Mouse (Mus musculus) liver, embryonic 15.5 days (tissue): ENCODE measurements at regions not wholly inside any gene's neighbourhood (a gene's known extent, or its start where the extent isn't known, plus 50 kb on each side); places are given as distances from the start of the nearest gene placed in this dataset.

Experiments
- ATAC-seq: fragments of 200-750 bp; cut with Nextera tagmentation; 2 replicates; pipeline ENCODE4 v1.8.0; 2017; ENCODE audit warnings: moderate number of reproducible peaks, mild to moderate bottlenecking, moderate library complexity; ENCODE audit not compliant: insufficient read depth
- H3K27ac ChIP-seq: fragments of 300-500 bp; sonication (generic); replicated peaks from 2 replicates; pipeline ENCODE4 v1.5.1; 2015; ENCODE audit warnings: mild to moderate bottlenecking, inconsistent platforms
- H3K27me3 ChIP-seq: fragments of 300-500 bp; sonication (generic); 2 replicates; pipeline ENCODE4 v1.6.1; 2015; ENCODE audit warnings: mild to moderate bottlenecking, inconsistent platforms
- H3K36me3 ChIP-seq: fragments of 300-500 bp; sonication (generic); replicated peaks from 2 replicates; pipeline ENCODE4 v1.6.1; 2015; ENCODE audit warnings: moderate library complexity, mild to moderate bottlenecking, inconsistent platforms
- H3K4me1 ChIP-seq: fragments of 300-500 bp; sonication (generic); replicated peaks from 2 replicates; pipeline ENCODE4 v1.6.1; 2015; ENCODE audit warnings: inconsistent platforms
- H3K4me2 ChIP-seq: fragments of 300-500 bp; sonication (generic); 2 replicates; pipeline ENCODE4 v1.6.1; 2015; ENCODE audit warnings: moderate library complexity, mild to moderate bottlenecking, inconsistent platforms
- H3K4me3 ChIP-seq: fragments of 300-500 bp; sonication (generic); replicated peaks from 2 replicates; pipeline ENCODE4 v1.5.1; 2015; ENCODE audit warnings: mild to moderate bottlenecking, inconsistent platforms
- H3K9ac ChIP-seq: fragments of 300-500 bp; sonication (generic); 2 replicates; pipeline ENCODE4 v1.6.1; 2015; ENCODE audit warnings: moderate library complexity, mild to moderate bottlenecking, inconsistent platforms
- H3K9me3 ChIP-seq: fragments of 300-500 bp; sonication (generic); replicated peaks from 2 replicates; pipeline ENCODE4 v1.6.1; 2016; ENCODE audit warnings: inconsistent platforms
- WGBS: fragments of 180-500 bp; shearing (Covaris S2); methylation state at CpG from one replicate; pipeline ENCODE4 v1.1.7; 2015; ENCODE audit warnings: mixed read lengths; ENCODE audit not compliant: insufficient replicate concordance; 5-methylcytosine and 5-hydroxymethylcytosine counted together

GRCm38 (mm10) chr2:167752805-167753556 lies 63.4 kb upstream of the Tmem189 start:
- WGBS: 39% methylated on average over 12 of the region's 12 CpGs
- Histone ChIP-seq H3K27me3 (no peaks in the 10 kb centered on the region; the same call in 1 of the 2 replicates), H3K4me2 (no peak overlapping the region), H3K9ac (no peak overlapping the region), H3K36me3 (no peaks in the 10 kb centered on the region), H3K4me1 (peaks cover 43% of the 10 kb centered on the region), H3K27ac (peak overlapping the region; percentile 19; the same call in 1 of the 2 replicates), H3K4me3 (no peak overlapping the region), H3K9me3 (no peaks in the 10 kb centered on the region)
- ATAC-seq: no peak

DNA sequence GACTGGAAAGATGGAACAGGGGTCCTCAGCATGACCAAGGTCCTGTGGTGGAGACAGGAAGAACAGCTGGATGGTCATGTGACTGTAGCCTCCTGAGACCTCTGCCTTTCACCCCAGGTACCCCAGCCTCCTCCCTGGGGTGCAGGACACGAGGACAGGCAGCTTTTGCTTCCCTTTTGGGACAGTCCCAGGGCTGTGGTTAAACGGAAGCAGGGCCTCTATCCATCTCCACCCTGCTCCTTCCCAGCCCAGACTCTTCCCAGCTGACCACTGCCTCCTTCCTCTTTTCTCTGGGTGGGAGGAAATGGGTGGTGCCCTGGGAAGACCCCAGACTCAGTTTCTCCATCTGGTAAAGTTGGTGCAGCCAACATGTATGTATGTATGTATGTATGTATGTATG lies 62.0 kb upstream of the Tmem189 start:
- ATAC-seq: no peak
- Histone ChIP-seq H3K4me3 (no peak overlapping the region), H3K36me3 (no peaks in the 10 kb centered on the region), H3K9ac (no peak overlapping the region), H3K27ac (no peak overlapping the region), H3K4me1 (peaks cover 44% of the 10 kb centered on the region), H3K4me2 (no peak overlapping the region), H3K9me3 (no peaks in the 10 kb centered on the region), H3K27me3 (no peaks in the 10 kb centered on the region; the same call in 1 of the 2 replicates)
- WGBS: 13% methylated on average over 2 of the region's 2 CpGs

- ATAC-seq: no peak
- no peaks in the 10 kb centered on the region for H3K9me3 ChIP-seq
- H3K27me3 ChIP-seq: no peaks in the 10 kb centered on the region; the same call in 1 of the 2 replicates
- H3K9ac ChIP-seq: no peak overlapping the region
- H3K27ac ChIP-seq: no peak overlapping the region
- WGBS: 78% methylated on average over 6 of the region's 6 CpGs
- H3K36me3 ChIP-seq: no peaks in the 10 kb centered on the region
- no peak overlapping the region for H3K4me3 ChIP-seq
- no peak overlapping the region for H3K4me2 ChIP-seq
- H3K4me1 ChIP-seq: peaks cover 44% of the 10 kb centered on the region
These were observed 58.7 kb upstream of the Tmem189 start for GRCm38 (mm10) chr2:167748297-167748696.

GRCm38 (mm10) chr2:167747164-167747843 lies 57.7 kb upstream of the Tmem189 start:
- H3K9ac ChIP-seq: no peak overlapping the region
- H3K4me2 ChIP-seq: peak overlapping the region; percentile 23
- no peaks in the 10 kb centered on the region for H3K27me3 ChIP-seq
- no peak overlapping the region for H3K4me3 ChIP-seq
- H3K36me3 ChIP-seq: no peaks in the 10 kb centered on the region
- ATAC-seq: peak; percentile 72
- H3K27ac ChIP-seq: peak overlapping the region; percentile 38
- peaks cover 37% of the 10 kb centered on the region for H3K4me1 ChIP-seq
- no peaks in the 10 kb centered on the region for H3K9me3 ChIP-seq
- WGBS: 24% methylated on average over 13 of the region's 13 CpGs

DNA sequence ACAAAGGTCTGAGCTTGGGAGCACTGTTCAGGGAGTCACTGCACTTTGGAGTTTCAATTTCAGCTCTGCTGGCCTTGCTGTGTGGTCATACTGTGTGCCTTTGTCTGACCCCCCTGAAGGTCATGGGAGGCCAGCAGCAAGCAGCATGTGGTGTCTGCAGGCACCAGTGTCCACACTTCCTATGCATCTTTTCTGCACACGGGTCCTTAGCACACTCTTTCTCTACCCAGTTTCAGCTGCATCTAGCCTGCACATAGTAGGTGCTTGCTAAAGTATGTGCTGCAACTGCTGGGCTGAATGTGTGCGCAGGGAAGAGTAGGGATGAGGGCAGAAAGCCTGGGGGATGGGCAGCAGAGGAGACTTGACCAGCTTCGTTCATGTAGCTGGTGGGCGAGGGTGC lies 56.7 kb upstream of the Tmem189 start:
- no peaks in the 10 kb centered on the region for H3K27me3 ChIP-seq
- no peak overlapping the region for H3K4me3 ChIP-seq
- H3K4me2 ChIP-seq: no peak overlapping the region
- no peaks in the 10 kb centered on the region for H3K9me3 ChIP-seq
- H3K27ac ChIP-seq: no peak overlapping the region
- H3K9ac ChIP-seq: no peak overlapping the region
- no peaks in the 10 kb centered on the region for H3K36me3 ChIP-seq
- ATAC-seq: no peak
- H3K4me1 ChIP-seq: peaks cover 37% of the 10 kb centered on the region
- 68% methylated on average over 4 of the region's 4 CpGs for WGBS

GRCm38 (mm10) chr2:167745409-167745808 lies 55.8 kb upstream of the Tmem189 start:
- WGBS: 64% methylated on average over 6 of the region's 6 CpGs
- ATAC-seq: no peak
- H3K9me3 ChIP-seq: no peaks in the 10 kb centered on the region
- H3K4me2 ChIP-seq: no peak overlapping the region
- no peak overlapping the region for H3K4me3 ChIP-seq
- H3K27me3 ChIP-seq: no peaks in the 10 kb centered on the region
- no peak overlapping the region for H3K9ac ChIP-seq
- peaks cover 40% of the 10 kb centered on the region for H3K4me1 ChIP-seq
- no peak overlapping the region for H3K27ac ChIP-seq
- no peaks in the 10 kb centered on the region for H3K36me3 ChIP-seq

GRCm38 (mm10) chr2:167744080-167744479 lies 54.5 kb upstream of the Tmem189 start:
- 46% methylated on average over 1 of the region's 1 CpGs for WGBS
- ATAC-seq: no peak
- no peak overlapping the region for H3K9ac ChIP-seq

DNA sequence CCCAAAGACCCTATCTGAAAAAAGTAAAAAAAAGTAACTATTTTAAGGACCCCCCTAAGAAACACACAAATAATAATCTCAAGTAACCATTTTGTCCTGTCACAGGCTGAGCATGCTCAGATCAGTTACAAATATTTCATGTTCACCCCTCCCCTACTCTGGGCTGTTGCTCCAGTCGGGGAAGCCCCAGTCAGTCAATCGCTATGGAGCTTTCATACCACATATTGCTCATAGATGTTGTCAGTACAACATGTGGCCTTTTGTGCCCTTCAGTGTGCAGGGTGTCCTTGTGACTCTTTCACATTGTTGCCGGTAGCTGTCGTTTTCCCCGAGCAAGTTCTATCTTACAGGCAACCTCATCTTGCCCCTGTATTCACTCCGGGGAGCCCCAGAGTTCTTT lies 52.9 kb upstream of the Tmem189 start:
- no peaks in the 10 kb centered on the region for H3K36me3 ChIP-seq
- peaks cover 32% of the 10 kb centered on the region for H3K4me1 ChIP-seq
- 44% methylated on average over 6 of the region's 6 CpGs for WGBS
- no peaks in the 10 kb centered on the region for H3K9me3 ChIP-seq
- H3K4me3 ChIP-seq: no peak overlapping the region
- no peak overlapping the region for H3K27ac ChIP-seq
- H3K9ac ChIP-seq: no peak overlapping the region
- ATAC-seq: no peak
- H3K4me2 ChIP-seq: no peak overlapping the region
- no peaks in the 10 kb centered on the region for H3K27me3 ChIP-seq

More at GRCm38 (mm10) chr2:167744080-167744479, 54.5 kb upstream of the Tmem189 start:
- H3K4me3 ChIP-seq: no peak overlapping the region
- no peaks in the 10 kb centered on the region for H3K27me3 ChIP-seq
- peaks cover 41% of the 10 kb centered on the region for H3K4me1 ChIP-seq
- H3K36me3 ChIP-seq: no peaks in the 10 kb centered on the region
- H3K4me2 ChIP-seq: no peak overlapping the region
- H3K27ac ChIP-seq: no peak overlapping the region
- no peaks in the 10 kb centered on the region for H3K9me3 ChIP-seq

GRCm38 (mm10) chr2:167740516-167741189 lies 51.0 kb upstream of the Tmem189 start:
- Histone ChIP-seq H3K27me3 (no peaks in the 10 kb centered on the region), H3K4me3 (no peak overlapping the region), H3K27ac (peak overlapping the region; percentile 45), H3K9ac (no peak overlapping the region), H3K9me3 (no peaks in the 10 kb centered on the region), H3K4me1 (peaks cover 18% of the 10 kb centered on the region), H3K4me2 (no peak overlapping the region), H3K36me3 (no peaks in the 10 kb centered on the region)
- WGBS: 29% methylated on average over 6 of the region's 6 CpGs
- ATAC-seq: no peak
